Mouse (Mus musculus) megakaryocyte, adult 5-6 weeks (primary cell): ENCODE data around the gene Slc7a6. TPM values are rescaled to one million over a fixed set of nuclear protein-coding genes. Genes with fewer than 3 reads are reported as not detected.

ENCODE experiments used
- ATAC-seq: 2 replicates; pipeline ENCODE4 v1.8.0; 2016; ENCODE audit warnings: mild to moderate bottlenecking, inconsistent platforms; ENCODE audit not compliant: poor library complexity, severe bottlenecking
- total RNA-seq, 2 experiments: library from RNA; stranded (forward) in 1 of 2; stranded (reverse) in 1 of 2; fragments of 153-499, 151-499 nt in 1 of 2; fragments of 221-1000, 200-1000 nt in 1 of 2; gene quantifications; 2 replicates each; pipeline versions ENCODE4 v1.2.3 to v1.2.4; 2015 to 2017

Gene Slc7a6
- total RNA-seq, 2 experiments from 2014 or later, result 9.4 to 9.7 TPM

GRCm38 (mm10) chr8:106138616-106139015 is 30.0 kb upstream of the Slc7a6 start:
- no peak for ATAC-seq

GRCm38 (mm10) chr8:106140191-106140590 is 28.5 kb upstream of the Slc7a6 start:
- no peak for ATAC-seq

GRCm38 (mm10) chr8:106140769-106141168 is 27.9 kb upstream of the Slc7a6 start:
- ATAC-seq, result peak; percentile 77

- no peak for ATAC-seq
These were observed 23.3 kb upstream of the Slc7a6 start for GRCm38 (mm10) chr8:106145331-106145730.

- ATAC-seq, result peak; percentile 20; the same call in 1 of the 2 replicates
These were observed 22.6 kb upstream of the Slc7a6 start for GRCm38 (mm10) chr8:106146014-106146413.

- no peak for ATAC-seq
These were observed 20.6 kb upstream of the Slc7a6 start for GRCm38 (mm10) chr8:106147868-106148565.

GRCm38 (mm10) chr8:106149025-106149424 is 19.6 kb upstream of the Slc7a6 start:
- ATAC-seq, result no peak

GRCm38 (mm10) chr8:106149801-106150652 is 18.6 kb upstream of the Slc7a6 start, which contains the start of gene Pla2g15:
Pla2g15 (plus strand) TSS chr8:106150399.
- peak; percentile 92 for ATAC-seq

GRCm38 (mm10) chr8:106150653-106151000 is 18.0 kb upstream of the Slc7a6 start:
- no peak for ATAC-seq

- no peak for ATAC-seq
These were observed 17.6 kb upstream of the Slc7a6 start for GRCm38 (mm10) chr8:106151041-106151440.

- ATAC-seq, result peak; percentile 49
These were observed 15.8 kb upstream of the Slc7a6 start for GRCm38 (mm10) chr8:106152876-106153275.

GRCm38 (mm10) chr8:106157419-106157818 is 11.2 kb upstream of the Slc7a6 start:
- ATAC-seq, result no peak

- no peak for ATAC-seq
These were observed 10.3 kb upstream of the Slc7a6 start for GRCm38 (mm10) chr8:106158381-106158780.

GRCm38 (mm10) chr8:106159876-106160275 is 8.8 kb upstream of the Slc7a6 start:
- no peak for ATAC-seq

GRCm38 (mm10) chr8:106163251-106163650 is 5.4 kb upstream of the Slc7a6 start:
- ATAC-seq, result no peak

- ATAC-seq, result peak; percentile 46
These were observed 3.2 kb upstream of the Slc7a6 start for GRCm38 (mm10) chr8:106165460-106165859.

GRCm38 (mm10) chr8:106169017-106169933 is 618 bp downstream of the Slc7a6 start:
- ATAC-seq, result peak; percentile 51

GRCm38 (mm10) chr8:106169934-106170480 is 1.4 kb downstream of the Slc7a6 start:
- no peak for ATAC-seq

- no peak for ATAC-seq
These were observed 4.9 kb downstream of the Slc7a6 start for GRCm38 (mm10) chr8:106173566-106173965.

GRCm38 (mm10) chr8:106176891-106177290 is 8.2 kb downstream of the Slc7a6 start:
- ATAC-seq, result no peak

GRCm38 (mm10) chr8:106177594-106177993 is 8.9 kb downstream of the Slc7a6 start:
- no peak for ATAC-seq
